Mouse (Mus musculus): ENCODE data around the gene Bcl7c. TPM values are rescaled to one million over a fixed set of nuclear protein-coding genes. Genes with fewer than 3 reads are reported as not detected.
A peak's percentile ranks its signal among the peaks of the same experiment; 100 is the strongest.
"Not testable (repeated sequence)": the region's sequence is repeated elsewhere in the genome, so short reads cannot be mapped to it uniquely, and the experiment has no call there.

The Bcl7c gene
- total RNA-seq, 2 experiments from 2014 or later, result 23.1 to 25.8 TPM

DNA sequence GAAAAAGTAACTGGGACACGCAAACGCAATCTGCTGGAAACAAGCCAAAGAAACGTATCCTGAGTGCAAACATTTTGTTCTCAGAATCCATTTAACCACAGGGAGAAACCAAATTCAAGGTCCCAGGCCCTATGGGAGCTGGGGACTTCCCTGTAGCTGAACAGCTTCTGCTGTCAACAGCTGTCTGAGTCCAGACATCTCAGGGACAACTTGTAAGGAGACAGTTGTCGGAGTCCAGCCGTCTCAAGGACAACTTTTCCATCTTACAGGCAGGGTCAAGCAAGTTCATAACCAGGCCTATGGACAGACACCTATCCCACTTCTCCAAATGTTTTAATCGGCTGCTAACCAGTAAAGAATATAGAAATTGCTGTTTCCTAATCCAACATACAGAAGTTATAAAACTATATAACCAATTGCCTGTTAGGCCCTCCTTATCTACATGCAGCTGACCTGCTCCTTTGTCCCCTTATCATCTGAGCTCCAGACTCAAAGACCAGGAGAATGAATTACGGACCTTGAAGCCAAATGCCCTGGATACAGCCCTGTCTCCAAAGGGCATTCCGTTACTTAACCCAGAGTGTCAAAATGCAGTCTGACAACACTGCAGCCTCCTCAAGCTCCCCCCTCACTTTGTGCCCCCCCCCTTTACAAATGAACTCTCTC lies 26.7 kb downstream of the Bcl7c start:
- no peak for DNase-seq

DNA sequence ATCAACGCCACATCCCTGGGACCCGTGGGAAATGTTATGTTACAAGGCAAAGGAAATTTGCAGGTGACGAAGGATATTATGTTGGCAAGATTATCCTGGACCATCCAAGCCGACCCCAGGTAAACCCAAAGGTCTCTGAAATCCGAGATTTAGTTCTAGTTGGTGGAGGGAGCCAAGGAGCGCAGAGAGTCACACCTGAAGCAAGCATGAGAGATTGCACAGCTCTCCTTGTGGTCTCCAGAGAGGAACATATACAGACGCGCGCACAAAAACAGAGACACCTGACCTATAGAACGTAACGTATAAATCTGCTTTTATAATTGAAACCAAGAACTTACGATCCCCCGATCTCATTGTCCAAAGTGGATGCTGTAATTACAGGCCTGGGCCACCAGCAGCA lies 28.2 kb downstream of the Bcl7c start:
- no peak for DNase-seq

DNA sequence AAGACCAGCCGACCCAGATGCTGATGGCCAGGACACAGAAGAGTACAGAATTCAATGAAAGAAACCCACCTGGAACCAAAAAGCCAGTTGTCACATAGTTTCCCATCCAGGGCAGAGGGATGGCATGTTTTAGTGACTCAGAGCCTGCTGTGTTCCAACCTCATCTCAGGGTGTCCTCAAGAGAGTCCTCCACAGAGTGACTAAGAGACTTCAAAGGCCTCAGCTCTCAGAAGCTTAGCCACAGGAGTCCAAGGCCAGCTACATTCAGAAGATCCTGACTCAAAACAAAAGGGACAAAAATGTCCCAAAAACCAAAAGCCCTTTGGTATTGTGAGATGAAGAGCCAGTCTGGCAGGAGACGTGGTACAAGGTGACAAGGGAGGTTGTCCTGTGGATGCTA lies 29.9 kb downstream of the Bcl7c start:
- DNase-seq, result no peak

DNA sequence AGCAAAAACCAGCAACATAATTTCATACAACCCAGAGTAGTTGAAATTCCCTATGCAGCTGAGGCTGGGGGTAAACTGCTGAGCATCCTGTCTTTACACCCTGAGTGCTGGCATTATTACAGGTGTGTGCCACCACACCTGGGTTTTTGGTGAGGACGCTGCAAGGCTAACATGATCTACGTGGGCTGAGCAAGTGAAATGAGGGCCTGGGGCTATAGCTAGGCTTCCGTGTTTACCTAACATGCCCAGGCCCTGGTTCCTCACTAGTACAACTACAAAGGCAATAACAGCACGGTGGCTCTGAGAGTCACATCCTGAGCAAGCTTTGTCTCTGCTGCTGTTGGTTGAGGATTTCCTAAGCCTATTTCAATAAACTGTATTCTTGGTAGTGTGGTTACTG lies 31.1 kb downstream of the Bcl7c start:
- DNase-seq, result no peak

DNA sequence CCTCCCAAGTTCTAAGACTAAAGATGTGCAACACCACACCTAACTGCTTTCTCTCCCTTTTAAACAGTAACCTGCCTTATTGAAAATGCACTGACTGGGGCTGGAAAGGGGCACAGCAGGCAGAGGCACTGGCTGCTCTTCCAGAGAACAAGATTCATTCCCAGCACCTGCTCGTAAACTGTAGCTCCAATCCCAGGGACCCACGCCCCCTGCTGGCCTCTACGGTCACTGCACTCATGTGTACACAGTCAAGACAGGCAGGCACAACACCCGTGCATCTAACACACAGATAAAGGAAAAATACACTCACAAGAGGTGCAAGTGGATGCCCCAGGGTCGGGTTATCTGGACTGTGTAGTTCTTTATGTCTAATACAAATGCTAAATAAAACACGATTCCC lies 31.7 kb downstream of the Bcl7c start:
- no peak for DNase-seq

DNA sequence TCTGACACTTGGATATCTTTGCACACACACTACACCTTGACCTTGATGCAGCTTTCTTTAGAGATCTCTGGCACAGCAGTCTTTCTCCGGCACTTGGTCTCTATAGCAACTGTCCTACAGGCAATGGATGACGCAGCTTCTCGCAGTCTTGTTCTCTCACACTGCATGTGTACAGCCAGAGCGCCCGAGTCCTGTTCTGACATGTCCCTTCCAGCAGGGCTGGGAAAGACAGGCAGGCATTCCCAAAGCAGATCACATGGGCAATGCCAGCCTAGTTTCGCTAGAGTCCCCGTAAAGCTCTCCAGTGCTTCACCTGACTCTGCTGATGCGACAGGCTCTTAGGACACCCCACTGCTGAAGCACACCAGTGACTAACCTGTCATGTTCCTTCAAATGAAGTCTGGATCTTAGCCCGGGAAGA lies 33.3 kb downstream of the Bcl7c start:
- no peak for DNase-seq

DNA sequence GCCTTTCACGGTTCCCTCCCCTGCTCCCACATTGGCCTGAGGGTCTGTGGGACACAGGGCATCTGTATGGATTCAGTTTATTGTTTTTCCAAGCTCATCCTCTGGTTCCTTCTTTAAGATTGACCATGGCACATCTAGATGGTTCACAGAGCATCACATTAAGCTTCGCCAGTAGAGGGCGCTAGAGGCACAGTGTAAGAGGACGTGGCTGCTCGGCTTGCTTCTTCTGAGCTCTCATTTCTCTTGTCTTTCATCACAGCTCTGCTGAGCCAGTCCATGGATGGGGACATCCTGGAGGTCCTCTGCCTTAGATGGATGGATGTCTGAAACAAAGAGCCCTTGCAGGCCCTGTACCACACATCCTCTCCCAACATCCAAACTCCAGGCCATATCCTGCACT lies 33.8 kb downstream of the Bcl7c start:
- peak; percentile 80 to 86 for DNase-seq

DNA sequence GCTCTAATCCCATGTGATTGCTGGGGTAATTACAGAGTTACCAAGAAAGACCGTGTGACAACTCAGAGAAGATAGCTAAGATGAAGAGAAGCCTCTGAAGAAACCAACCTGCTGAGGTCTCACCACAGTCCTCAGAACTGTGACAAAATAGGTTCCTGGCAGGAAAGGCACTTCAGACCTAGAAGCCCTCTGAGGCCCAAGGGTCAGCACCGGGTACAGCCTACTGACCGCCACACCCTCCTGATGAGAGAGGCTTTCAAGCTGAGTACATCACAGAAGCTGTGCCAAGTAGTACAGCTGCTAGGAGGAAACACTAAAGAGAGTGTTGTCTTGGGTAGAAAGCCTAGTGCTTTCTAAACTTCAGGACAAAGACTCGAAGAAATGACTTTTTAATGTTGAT lies 36.0 kb downstream of the Bcl7c start:
- no peak for DNase-seq

DNA sequence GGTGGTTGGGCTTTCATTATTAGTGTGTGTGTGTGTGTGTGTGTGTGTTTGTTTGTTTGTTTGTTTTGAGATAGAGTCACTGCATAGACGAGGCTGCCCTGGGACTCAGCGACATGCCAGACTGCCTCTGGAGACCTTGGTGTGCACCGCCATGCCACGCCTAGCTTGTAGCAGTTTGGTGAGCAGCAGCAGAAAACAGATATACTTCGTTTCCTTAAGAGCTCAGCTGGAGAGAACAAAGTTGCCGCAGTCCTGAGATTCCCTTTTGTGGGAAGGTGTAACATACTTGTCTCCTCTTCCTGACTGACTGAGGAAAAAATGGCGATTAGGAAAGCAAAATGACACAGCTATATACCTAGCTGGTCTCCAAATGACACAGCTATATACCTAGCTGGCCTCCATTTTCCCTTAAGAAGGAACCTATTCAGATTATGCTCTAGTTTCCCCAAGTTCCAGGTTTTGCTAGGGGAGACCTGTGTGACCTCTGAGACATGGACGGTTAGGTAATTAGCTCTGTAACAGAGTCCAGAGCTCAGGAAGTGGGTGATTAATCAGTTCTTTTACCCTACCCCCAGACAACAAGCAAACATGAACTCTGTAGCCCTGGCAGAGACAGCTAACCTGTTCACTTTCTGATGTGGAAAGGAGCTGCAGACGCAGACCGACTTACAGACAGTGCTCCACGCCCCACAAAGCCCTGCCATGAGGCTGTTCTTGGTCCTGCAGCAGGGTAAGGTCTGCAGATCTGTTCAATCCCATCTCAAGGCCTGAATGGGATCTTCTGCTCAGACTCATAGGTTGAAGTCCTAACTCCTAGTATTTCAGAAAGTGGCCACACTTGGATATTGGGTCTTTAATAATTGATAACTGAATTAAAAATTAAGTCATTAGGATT lies 36.6 kb downstream of the Bcl7c start:
- no peak for DNase-seq

DNA sequence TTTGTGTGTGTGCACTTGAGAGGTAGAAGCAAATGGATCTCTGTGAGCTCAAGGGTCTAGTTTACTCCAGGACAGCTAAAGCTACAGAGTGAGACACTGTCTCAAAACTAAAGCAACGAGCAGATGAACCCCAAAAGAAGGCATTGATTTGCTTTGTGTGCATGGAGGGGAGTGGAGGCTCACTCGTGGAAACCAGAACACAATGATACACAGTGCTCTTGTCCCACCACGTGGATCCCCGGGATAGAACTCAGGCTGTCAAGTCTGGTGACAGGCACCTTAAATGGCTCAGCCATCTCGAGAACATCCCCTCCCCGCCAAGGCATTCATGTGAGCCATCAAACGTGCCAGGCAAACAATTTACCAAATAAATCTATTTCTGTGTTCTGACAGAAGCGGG lies 41.6 kb downstream of the Bcl7c start:
- DNase-seq, result peak in 1 of 2 experiments; percentile 19

DNA sequence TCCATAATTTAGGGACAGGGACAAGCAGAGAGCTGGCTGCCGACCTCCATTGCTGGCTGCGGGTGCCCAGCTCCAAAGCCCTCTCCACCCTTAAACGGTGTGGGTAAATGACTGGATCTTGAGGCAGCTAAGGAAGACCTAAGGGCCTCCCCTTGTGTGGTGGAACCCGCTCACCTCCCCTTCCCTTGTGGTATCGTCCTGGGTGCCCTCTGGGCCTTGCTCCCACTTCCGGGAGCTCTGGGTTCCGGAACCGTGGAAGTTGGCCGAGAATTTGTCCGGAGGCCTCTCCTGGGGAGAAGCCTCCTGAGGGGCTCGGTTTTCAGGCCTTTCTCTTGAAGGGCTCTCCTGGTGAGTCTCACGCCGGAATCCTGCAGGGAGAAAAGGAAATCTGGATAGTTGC lies 42.1 kb downstream of the Bcl7c start:
- no peak for DNase-seq

DNA sequence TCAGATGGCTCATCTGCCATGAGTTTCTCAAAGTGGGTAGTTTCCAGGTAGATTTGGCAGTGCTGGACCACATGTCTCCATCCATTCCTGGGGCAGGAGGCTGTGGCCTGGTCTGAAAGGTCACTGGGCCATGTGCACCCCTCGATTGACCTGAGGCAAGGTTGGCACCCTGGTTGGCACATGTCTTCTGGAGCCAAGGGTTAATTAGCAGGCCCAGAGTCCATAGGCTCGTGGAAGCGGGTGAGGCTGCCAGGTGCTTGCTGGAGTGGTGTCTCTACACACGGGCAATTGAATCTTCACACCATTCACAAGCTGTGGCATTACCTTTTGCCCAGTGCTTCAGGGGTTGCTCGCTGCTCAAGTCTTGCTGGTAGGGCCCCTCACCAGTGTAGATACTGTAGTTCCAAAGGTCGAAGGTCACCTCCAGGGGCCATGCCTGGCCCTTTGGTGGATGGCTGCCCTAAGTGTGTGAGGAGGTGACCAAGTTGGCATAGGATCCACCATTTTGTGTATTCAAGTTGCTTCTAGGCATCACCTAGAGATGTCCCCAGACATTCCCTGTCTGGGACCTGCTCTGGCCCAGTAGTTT lies 42.6 kb downstream of the Bcl7c start:
- no peak for DNase-seq

DNA sequence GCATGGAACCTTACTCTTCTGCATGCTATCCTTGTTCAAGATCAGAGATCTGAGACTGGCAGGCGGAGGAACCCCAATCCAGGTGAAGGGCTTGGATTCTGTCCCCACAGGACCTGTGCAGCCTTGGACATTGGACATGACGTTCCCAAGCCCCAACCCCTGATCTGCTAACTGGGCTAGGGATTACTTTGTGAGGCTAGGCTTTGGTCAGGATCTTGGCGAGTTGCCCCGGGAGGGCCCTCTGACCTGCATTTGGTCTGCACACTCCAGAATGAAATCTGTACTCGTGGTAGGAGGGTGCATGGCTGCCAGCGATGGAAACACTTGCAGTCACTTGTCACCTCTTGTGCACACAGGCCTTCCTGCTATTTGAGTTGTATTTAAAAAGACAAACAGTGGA lies 45.8 kb downstream of the Bcl7c start:
- DNase-seq, result no peak

DNA sequence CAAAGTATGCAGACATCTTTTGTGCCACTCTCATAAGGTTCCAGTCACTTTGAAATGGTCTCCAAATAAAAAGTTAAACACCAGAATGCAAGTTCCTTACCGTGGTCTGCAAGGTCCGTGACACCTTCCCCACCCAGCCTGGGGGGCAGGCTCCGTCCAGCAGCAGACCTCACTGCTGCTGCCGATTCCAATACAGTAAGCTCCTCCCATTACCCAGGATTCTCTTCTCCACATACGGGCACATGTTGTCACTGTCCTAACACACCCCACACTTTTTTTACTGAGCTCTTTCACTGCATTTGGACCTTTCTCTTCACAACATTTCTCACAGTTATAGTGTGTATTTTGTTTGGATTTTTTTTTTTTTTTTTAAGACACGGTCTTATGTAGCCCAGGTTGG lies 46.9 kb downstream of the Bcl7c start:
- DNase-seq, result no peak

DNA sequence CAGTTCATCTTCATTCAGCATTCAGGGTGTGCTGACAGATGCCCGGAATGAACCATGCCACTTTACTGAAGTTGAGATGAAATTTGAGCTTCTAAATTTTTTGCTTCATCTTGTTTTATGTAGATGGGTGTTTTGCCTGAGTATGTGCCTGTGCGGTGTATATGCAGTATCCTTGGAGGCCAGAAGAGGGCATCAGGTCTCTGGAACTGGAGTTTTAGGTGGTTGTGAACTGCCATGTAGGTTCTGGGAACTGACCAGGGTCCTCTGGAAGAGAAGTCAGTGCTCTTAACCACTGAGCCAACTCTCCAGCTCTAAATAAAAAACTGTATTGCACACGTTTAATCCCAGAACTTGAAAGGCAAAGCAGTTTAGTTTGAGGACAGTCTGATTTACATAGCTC lies 47.9 kb downstream of the Bcl7c start:
- DNase-seq, result no peak

DNA sequence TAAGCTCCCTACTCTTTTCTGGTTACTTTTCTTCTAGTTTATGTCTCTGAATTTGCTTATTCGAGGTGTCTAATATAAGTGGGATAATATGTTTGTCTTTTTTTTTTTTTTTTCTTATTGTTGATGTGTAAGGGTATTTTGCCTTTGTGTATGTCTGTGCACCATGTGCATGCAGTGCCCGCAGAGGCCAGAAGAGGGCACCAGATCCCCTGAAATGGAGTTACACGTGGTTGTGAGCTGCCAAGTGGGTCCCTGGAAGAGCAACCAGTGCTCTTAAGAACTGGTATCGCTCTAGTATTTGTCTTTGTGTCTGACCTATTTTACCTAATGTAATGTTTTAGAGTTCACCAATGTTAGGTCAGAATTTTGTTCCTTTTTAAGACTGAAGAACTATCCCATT lies 51.8 kb downstream of the Bcl7c start:
- DNase-seq, result no peak

DNA sequence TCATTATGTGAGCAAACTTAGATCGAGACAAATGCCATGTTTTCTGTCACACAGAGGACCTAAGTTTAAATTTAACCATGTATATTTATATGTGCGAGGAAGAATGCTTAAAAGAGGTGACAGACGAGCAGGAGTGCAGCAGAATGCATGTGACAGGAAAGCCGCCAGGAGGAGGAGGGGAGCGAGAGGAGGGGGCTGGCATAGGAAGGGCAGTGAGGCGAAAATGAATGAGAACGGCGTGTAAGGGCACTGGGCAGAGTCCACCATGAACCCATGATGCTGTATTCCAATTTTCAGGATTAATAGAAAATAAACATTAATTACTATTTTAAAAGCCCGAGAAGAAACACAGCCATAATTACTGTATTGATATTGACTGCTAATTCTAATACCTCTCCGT lies 54.4 kb downstream of the Bcl7c start:
- DNase-seq, result no peak

DNA sequence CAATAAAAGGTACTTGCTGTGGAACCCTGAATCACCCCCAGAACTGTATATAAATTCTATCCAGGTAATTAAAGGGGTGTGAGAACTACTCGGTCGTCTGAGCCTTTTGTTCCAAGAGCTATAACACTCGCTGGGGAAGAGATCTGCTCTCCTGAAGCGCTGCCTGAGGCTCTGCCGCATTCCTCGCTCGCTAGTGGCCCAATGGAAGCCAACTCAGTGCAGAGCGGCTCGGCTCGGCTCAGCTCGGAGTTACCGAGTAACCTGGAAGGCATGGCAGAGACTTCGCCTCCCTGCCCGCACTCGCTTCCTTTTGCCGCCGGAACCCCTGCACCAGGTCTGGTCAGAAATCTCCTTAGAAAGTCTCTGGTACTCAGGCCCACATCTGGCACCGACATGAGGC lies 56.7 kb downstream of the Bcl7c start:
- DNase-seq, result no peak

DNA sequence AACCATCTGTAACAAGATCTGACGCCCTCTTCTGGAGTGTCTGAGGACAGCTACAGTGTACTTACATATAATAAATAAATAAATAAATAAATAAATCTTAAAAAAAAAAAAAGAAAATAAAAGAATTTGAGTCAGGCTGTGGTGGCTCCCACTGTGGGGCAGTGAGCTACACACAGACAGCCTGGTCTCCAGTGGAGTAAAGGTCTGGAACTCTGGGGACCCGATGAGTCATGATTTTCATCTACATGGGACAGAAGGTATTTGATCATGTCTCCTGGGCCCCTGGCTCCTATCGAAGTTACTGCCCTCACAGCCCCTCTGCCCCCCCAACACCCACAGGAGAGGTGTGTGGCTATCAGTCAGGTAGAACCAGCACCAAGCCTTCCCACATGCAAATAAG lies 57.1 kb downstream of the Bcl7c start:
- DNase-seq, result no peak

DNA sequence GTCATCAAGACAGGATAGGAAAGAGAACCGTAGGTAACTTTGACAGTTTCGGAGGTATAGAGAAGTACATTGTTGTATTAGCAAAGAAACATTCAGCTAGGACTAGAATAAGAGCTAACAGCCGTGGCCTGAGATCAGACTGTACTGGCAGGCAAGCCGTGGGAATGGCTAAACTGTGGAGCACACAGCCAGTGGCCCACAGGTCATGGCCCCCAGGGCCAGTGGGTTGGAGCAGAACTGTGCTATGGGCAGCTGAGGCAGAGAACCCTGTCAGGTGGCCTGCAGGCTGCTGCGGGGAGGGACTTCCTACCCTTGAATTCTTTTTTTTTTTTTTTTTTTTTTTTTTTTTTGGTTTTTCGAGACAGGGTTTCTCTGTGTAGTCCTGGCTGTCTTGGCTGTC lies 59.5 kb downstream of the Bcl7c start:
- DNase-seq, result no peak

DNA sequence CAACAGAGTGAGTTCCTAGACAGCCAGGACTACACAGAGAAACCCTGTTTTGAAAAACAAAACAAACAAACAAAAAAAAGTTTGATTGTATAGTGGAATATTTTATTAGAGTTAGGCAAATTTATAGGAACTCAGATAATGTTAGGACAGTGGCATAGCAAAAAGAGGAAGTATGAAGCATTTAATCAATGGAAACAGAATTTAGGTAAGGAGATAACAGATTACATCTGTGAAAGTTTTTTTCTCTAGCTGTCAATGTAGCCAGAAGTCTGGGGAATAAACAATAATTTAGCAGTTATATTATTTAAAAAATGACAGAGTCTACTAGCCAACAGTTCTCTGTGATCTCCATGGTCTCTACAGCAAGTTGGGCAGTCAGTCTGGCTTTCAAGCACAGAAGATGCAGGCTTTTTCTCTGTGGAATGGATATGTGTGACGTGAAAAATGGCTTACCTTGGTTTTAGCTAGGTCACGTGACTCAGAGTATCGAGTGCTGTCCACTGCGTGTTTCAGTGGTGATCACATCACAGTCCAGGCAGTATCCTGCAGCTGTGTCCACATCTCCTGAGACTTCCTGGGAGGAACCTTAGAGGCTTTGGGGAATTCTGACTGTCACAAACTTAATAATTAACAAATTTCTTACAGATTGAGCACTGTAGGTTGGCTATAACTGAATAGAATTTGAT lies 60.1 kb downstream of the Bcl7c start:
- no peak for DNase-seq

DNA sequence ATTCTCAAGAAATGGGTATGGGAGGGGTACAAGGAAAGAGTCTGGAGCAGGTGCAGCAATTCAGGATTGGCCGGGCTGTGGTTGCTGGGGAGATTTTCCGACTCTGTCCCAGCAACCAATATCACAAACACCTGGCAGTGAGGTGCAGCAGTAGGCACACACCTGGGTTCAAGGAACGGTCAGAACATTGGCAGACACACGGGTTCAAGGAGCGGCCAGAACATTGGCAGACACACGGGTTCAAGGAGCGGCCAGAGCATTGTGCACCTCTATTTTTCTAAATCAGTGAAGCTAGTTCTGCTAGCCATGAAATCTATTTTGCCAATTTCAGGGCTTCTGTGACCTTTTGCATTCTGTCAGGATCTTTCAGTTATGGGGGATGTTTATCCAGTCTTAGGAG lies 61.2 kb downstream of the Bcl7c start:
- not testable (repeated sequence) for DNase-seq

DNA sequence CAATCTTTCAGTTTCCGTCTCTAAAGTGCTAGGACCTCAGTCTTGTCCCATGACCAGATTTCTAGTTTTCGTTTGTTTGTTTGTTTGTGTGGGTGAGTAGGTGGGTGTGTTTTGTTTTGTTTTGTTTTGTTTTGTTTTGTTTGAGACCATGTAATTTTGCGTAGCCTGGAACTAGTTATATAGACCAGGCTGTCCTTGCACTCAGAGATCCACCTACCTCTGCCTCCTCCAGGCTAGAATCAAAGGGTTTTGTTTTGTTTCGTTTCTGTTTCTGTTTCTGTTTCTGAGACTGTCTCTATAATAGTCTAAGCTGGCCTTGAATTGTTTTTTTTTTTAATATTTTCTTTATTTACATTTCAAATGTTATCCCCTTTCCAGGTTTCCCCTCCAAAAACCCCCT lies 62.4 kb downstream of the Bcl7c start:
- no peak for DNase-seq

Measured in layer of hippocampus, postnatal 36 days (tissue).